Mouse (Mus musculus): ENCODE results near the gene Stk32b.

DNA sequence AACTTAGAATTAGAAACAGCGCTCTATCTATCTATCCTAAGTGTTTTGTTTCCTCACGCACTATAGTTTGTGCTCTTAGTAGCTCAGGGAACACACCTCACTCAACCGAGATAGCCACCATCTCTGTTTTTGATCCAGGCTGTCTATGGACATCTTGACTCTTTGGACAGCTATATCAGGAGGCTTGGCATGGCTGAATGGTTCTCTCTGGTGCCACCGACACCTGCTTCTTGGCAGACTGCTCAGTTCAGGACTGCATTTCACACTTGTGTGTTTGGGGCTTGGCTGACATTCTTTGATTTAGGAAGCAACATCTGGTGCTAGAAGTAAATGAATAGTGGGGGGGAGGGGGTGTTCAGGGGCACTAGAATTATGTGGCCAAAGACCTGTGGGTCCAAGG, 162.7 kb downstream of the Stk32b start:
- TF ChIP-seq CTCF (IDR thresholded peaks at IDR 0.05; ENCODE audit: insufficient read depth, low read depth, low read length) (no peak), POLR2A (IDR thresholded peaks at IDR 0.05; ENCODE audit: insufficient read depth, low read depth, low read length) (no peak)
